Mouse (Mus musculus): Measurements from ENCODE around the gene Apol8. TPM values are rescaled to one million over a fixed set of nuclear protein-coding genes. Genes with fewer than 3 reads are reported as not detected.
A peak's percentile ranks its signal among the peaks of the same experiment; 100 is the strongest.

Gene Apol8
- polyA plus RNA-seq, 1 experiment from 2014 or later = 0.65 TPM

- WGBS = 62% methylated on average over 14 of the region's 14 CpGs
- ATAC-seq (ENCODE audit: insufficient number of reproducible peaks, low FRiP score) = peak; percentile 7; the same call in 1 of the 2 replicates
- Histone ChIP-seq H3K27ac (ENCODE audit: poor library complexity, severe bottlenecking) (peak overlapping the region; percentile 100), H3K4me1 (replicated peaks) (peaks cover 95% of the 10 kb centered on the region), H3K36me3 (peaks cover 64% of the 10 kb centered on the region), H3K4me2 (peak overlapping the region; percentile 39), H3K9me3 (replicated peaks) (no peaks in the 10 kb centered on the region), H3K27me3 (replicated peaks) (no peaks in the 10 kb centered on the region), H3K4me3 (no peak overlapping the region), H3K9ac (peak overlapping the region; percentile 72)
These were observed 41.0 kb upstream of the Apol8 start for GRCm38 (mm10) chr15:77797609-77798411.

- 88% methylated on average over 26 of the region's 26 CpGs for WGBS
- peak overlapping the region; percentile 100 for H3K27ac ChIP-seq (ENCODE audit: poor library complexity, severe bottlenecking)
- no peak overlapping the region for H3K4me2 ChIP-seq
- no peaks in the 10 kb centered on the region for H3K27me3 ChIP-seq (replicated peaks)
- no peak overlapping the region for H3K4me3 ChIP-seq
- H3K9me3 ChIP-seq (replicated peaks) = no peaks in the 10 kb centered on the region
- H3K4me1 ChIP-seq (replicated peaks) = peaks cover 86% of the 10 kb centered on the region
- no peak for ATAC-seq (ENCODE audit: insufficient number of reproducible peaks, low FRiP score)
- peak overlapping the region; percentile 9 for H3K9ac ChIP-seq
- peaks cover 64% of the 10 kb centered on the region for H3K36me3 ChIP-seq
These were observed 39.7 kb upstream of the Apol8 start for GRCm38 (mm10) chr15:77796409-77797035.

DNA sequence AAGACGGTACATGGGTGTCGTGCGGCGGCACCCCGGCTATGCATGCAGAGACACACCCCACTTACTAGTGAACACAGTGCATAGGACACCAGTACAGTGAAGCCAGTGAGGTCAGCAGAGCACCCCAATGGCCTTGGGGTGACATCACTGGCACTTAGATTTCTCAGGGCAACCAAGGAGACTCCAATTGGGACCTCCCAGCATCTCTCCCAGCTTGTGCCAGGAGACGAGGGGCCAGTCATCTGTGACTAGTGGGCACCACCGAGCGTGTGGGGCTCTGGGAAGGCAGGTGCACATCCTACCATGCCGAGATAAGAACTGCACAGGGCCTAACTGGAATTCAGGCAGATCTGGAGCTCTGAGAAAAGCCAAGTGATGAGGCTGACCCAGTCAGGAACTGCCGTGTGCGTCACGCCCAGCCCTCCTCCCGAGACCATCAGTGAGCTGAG lies 38.1 kb upstream of the Apol8 start:
- no peak for ATAC-seq (ENCODE audit: insufficient number of reproducible peaks, low FRiP score)
- Histone ChIP-seq H3K27ac (ENCODE audit: poor library complexity, severe bottlenecking) (peak overlapping the region; percentile 100), H3K4me3 (no peak overlapping the region), H3K9ac (no peak overlapping the region), H3K36me3 (peaks cover 74% of the 10 kb centered on the region), H3K9me3 (replicated peaks) (no peaks in the 10 kb centered on the region), H3K4me2 (no peak overlapping the region), H3K4me1 (replicated peaks) (peaks cover 78% of the 10 kb centered on the region), H3K27me3 (replicated peaks) (no peaks in the 10 kb centered on the region)
- WGBS = 80% methylated on average over 13 of the region's 13 CpGs

GRCm38 (mm10) chr15:77794138-77794907 lies 37.5 kb upstream of the Apol8 start:
- WGBS = 82% methylated on average over 13 of the region's 13 CpGs
- Histone ChIP-seq H3K9me3 (replicated peaks) (no peaks in the 10 kb centered on the region), H3K27ac (ENCODE audit: poor library complexity, severe bottlenecking) (peak overlapping the region; percentile 100; the same call in 1 of the 2 replicates), H3K4me3 (no peak overlapping the region), H3K36me3 (peaks cover 80% of the 10 kb centered on the region), H3K9ac (0 out of 2 replicates have a peak overlapping the region, but pooled peaks have one; percentile 37), H3K4me1 (replicated peaks) (peaks cover 71% of the 10 kb centered on the region), H3K4me2 (no peak overlapping the region), H3K27me3 (replicated peaks) (no peaks in the 10 kb centered on the region)
- ATAC-seq (ENCODE audit: insufficient number of reproducible peaks, low FRiP score) = no peak

GRCm38 (mm10) chr15:77793554-77793953 lies 36.8 kb upstream of the Apol8 start:
- Histone ChIP-seq H3K27ac (ENCODE audit: poor library complexity, severe bottlenecking) (no peak overlapping the region), H3K9ac (no peak overlapping the region)
- 91% methylated on average over 7 of the region's 7 CpGs for WGBS

GRCm38 (mm10) chr15:77793094-77793493 lies 36.3 kb upstream of the Apol8 start:
- H3K9me3 ChIP-seq (replicated peaks) = no peaks in the 10 kb centered on the region
- H3K27ac ChIP-seq (ENCODE audit: poor library complexity, severe bottlenecking) = no peak overlapping the region
- 76% methylated on average over 4 of the region's 4 CpGs for WGBS
- no peaks in the 10 kb centered on the region for H3K27me3 ChIP-seq (replicated peaks)
- H3K4me3 ChIP-seq = no peak overlapping the region
- H3K4me1 ChIP-seq (replicated peaks) = peaks cover 59% of the 10 kb centered on the region
- H3K36me3 ChIP-seq = peaks cover 93% of the 10 kb centered on the region
- H3K4me2 ChIP-seq = no peak overlapping the region
- no peak for ATAC-seq (ENCODE audit: insufficient number of reproducible peaks, low FRiP score)
- H3K9ac ChIP-seq = 0 out of 2 replicates have a peak overlapping the region, but pooled peaks have one; percentile 24

More at GRCm38 (mm10) chr15:77793554-77793953, 36.8 kb upstream of the Apol8 start:
- ATAC-seq (ENCODE audit: insufficient number of reproducible peaks, low FRiP score) = no peak
- H3K4me3 ChIP-seq = no peak overlapping the region
- H3K36me3 ChIP-seq = peaks cover 88% of the 10 kb centered on the region
- H3K9me3 ChIP-seq (replicated peaks) = no peaks in the 10 kb centered on the region
- no peaks in the 10 kb centered on the region for H3K27me3 ChIP-seq (replicated peaks)
- H3K4me2 ChIP-seq = no peak overlapping the region
- peaks cover 64% of the 10 kb centered on the region for H3K4me1 ChIP-seq (replicated peaks)

- H3K4me3 ChIP-seq = no peak overlapping the region
- no peak overlapping the region for H3K9ac ChIP-seq
- H3K9me3 ChIP-seq (replicated peaks) = no peaks in the 10 kb centered on the region
- no peak overlapping the region; the same call in 1 of the 2 replicates for H3K27ac ChIP-seq (ENCODE audit: poor library complexity, severe bottlenecking)
- peaks cover 49% of the 10 kb centered on the region for H3K4me1 ChIP-seq (replicated peaks)
- H3K36me3 ChIP-seq = peaks cover 98% of the 10 kb centered on the region
- ATAC-seq (ENCODE audit: insufficient number of reproducible peaks, low FRiP score) = no peak
- no peaks in the 10 kb centered on the region for H3K27me3 ChIP-seq (replicated peaks)
- H3K4me2 ChIP-seq = no peak overlapping the region
- 84% methylated on average over 9 of the region's 9 CpGs for WGBS
These were observed 35.3 kb upstream of the Apol8 start for GRCm38 (mm10) chr15:77792056-77792455.

DNA sequence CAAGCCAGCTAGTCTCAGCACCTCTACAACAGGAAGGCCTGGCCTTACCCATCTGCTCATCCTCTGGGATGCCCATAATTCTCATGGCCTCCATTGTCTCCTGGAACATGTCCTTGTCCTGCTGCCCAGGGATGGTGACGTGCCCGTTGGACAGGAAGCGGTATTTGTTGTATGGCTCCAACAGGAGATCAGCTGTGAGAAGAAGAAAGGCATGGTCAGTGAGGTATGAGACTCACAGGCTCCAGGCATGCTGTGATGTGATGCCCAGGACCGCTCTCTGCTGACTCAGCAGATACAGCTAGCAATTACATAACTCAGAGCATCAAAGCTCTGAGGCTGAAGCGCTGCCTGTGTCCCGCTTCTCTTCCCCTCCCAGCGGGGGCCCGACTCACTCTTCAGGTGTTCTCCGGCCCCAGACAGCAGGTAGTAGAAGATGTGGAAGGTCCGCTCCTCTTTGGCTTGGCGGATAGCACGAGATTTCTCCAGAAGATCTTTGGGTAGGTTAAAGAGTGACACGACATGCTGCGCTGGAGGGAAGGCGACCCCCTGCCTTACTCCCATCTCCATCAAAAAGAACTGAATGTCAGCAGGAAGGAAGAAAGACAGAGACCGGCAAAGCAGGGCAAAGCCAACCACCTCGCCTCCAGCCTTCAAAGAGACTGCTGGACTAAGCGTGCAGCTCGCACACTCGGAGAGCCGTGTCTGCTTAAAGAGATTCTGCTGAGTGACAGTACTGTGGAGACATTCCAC lies 34.0 kb upstream of the Apol8 start:
- peak overlapping the region; percentile 19; the same call in 1 of the 2 replicates for H3K27ac ChIP-seq (ENCODE audit: poor library complexity, severe bottlenecking)
- H3K36me3 ChIP-seq = peaks cover 98% of the 10 kb centered on the region
- H3K4me3 ChIP-seq = no peak overlapping the region
- H3K9ac ChIP-seq = no peak overlapping the region
- no peaks in the 10 kb centered on the region for H3K9me3 ChIP-seq (replicated peaks)
- no peaks in the 10 kb centered on the region for H3K27me3 ChIP-seq (replicated peaks)
- WGBS = 86% methylated on average over 21 of the region's 21 CpGs
- no peak overlapping the region for H3K4me2 ChIP-seq
- H3K4me1 ChIP-seq (replicated peaks) = peaks cover 37% of the 10 kb centered on the region
- ATAC-seq (ENCODE audit: insufficient number of reproducible peaks, low FRiP score) = no peak

DNA sequence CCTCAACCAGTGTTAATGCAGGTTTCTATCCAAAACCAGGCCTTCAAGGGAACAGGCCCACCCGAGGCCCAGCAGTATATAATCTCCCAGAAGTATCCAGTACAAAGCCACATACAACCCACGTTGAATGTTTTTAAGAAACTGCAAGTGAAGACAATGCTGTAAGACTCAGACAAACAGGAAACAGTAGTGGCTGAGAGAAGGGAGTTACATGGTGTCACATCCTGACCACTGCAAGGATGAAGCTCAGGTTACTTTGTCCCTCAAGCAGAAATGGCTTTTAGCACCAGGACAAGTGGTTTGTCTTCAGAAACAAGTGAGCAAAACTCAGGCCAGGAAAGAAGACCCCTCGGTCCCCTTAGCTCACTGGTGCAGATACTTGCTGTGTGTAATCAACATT lies 32.4 kb upstream of the Apol8 start:
- peaks cover 100% of the 10 kb centered on the region for H3K36me3 ChIP-seq
- no peaks in the 10 kb centered on the region for H3K27me3 ChIP-seq (replicated peaks)
- no peak overlapping the region for H3K4me3 ChIP-seq
- no peak overlapping the region for H3K4me2 ChIP-seq
- ATAC-seq (ENCODE audit: insufficient number of reproducible peaks, low FRiP score) = no peak
- no peak overlapping the region for H3K9ac ChIP-seq
- peaks cover 20% of the 10 kb centered on the region for H3K4me1 ChIP-seq (replicated peaks)
- WGBS = 71% methylated on average over 3 of the region's 3 CpGs
- no peak overlapping the region for H3K27ac ChIP-seq (ENCODE audit: poor library complexity, severe bottlenecking)
- no peaks in the 10 kb centered on the region for H3K9me3 ChIP-seq (replicated peaks)

DNA sequence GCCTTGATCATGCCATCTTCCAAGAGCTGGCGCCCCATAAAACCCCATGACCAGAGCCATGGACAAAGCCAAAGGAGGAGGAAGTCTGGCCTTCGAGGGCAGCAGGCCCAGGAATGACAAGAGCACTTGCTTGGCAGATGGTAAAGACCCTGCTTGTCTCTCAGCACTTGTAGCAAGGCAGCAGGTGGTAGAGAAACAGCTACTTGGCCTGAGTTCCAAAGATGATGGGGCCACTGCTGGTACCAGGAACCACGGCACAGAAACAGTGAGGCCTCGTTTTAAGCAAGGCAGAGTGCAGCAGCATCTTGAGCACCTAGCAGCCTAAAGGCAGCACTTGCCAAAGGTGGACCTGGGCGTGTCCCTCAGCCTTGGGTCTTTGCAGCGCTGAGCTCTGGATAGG lies 31.6 kb upstream of the Apol8 start:
- Histone ChIP-seq H3K4me3 (no peak overlapping the region), H3K36me3 (peaks cover 100% of the 10 kb centered on the region), H3K4me1 (replicated peaks) (0 out of 2 replicates have a peak, but pooled peaks cover 15% of the 10 kb centered on the region), H3K27me3 (replicated peaks) (no peaks in the 10 kb centered on the region), H3K4me2 (no peak overlapping the region), H3K9me3 (replicated peaks) (no peaks in the 10 kb centered on the region), H3K27ac (ENCODE audit: poor library complexity, severe bottlenecking) (no peak overlapping the region), H3K9ac (no peak overlapping the region)
- 86% methylated on average over 6 of the region's 6 CpGs for WGBS
- ATAC-seq (ENCODE audit: insufficient number of reproducible peaks, low FRiP score) = no peak
